Mouse (Mus musculus) lung, adult 2 months (tissue): ENCODE measurements around the gene Sh2b3.

ENCODE experiments used
- CTCF ChIP-seq: fragments of 200-500 bp; IDR thresholded peaks from 2 replicates; pipeline ENCODE4 v1.5.1; 2011; ENCODE audit warnings: mild to moderate bottlenecking, low read length, control low read depth; ENCODE audit not compliant: insufficient read depth
- POLR2A ChIP-seq: fragments of 200-500 bp; IDR thresholded peaks from 2 replicates; pipeline ENCODE4 v1.6.1; 2011; ENCODE audit warnings: low read depth, mild to moderate bottlenecking, control low read depth, low read length, borderline replicate concordance; ENCODE audit errors: extremely low read depth

- TF ChIP-seq CTCF (no peak), POLR2A (no peak)
These were observed 58.8 kb downstream of the Sh2b3 start for GRCm38 (mm10) chr5:121778485-121779119.
